Mouse (Mus musculus) heart, adult 18-20 months (tissue): ENCODE measurements around the gene Stk11. TPM values are rescaled to one million over a fixed set of nuclear protein-coding genes. Genes with fewer than 3 reads are reported as not detected.

Experiments
- DNase-seq, 2 experiments: peaks; one replicate each; pipeline ENCODE4 v3.0.0; 2021 to 2022; ENCODE audit warnings: mixed read lengths in 1 of 2
- total RNA-seq, 2 experiments: library from RNA; stranded (reverse); gene quantifications; 2 replicates each; pipeline ENCODE4 v1.2.3; 2021

Stk11 gene
- total RNA-seq, 2 experiments from 2014 or later = 127 to 149 TPM

GRCm38 (mm10) chr10:80144864-80145838, 29.5 kb downstream of the Stk11 start:
- peak; percentile 83 to 89 for DNase-seq

- peak; percentile 75 to 80 for DNase-seq
Measured at GRCm38 (mm10) chr10:80145896-80146295, 30.3 kb downstream of the Stk11 start.

- DNase-seq = peak; percentile 76 to 89
Measured at GRCm38 (mm10) chr10:80146568-80147011, 31.0 kb downstream of the Stk11 start.

GRCm38 (mm10) chr10:80147146-80147718, 31.6 kb downstream of the Stk11 start:
- DNase-seq = peak in 1 of 2 experiments; percentile 65

- peak; percentile 93 for DNase-seq
Measured at GRCm38 (mm10) chr10:80147719-80148601, 32.4 kb downstream of the Stk11 start, which contains the start of gene Midn. Gene Midn, plus strand, starts transcription at chr10:80148272.

- peak; percentile 95 for DNase-seq
Measured at GRCm38 (mm10) chr10:80148610-80149290, 33.1 kb downstream of the Stk11 start.

GRCm38 (mm10) chr10:80149291-80150225, 34.0 kb downstream of the Stk11 start:
- DNase-seq = peak; percentile 95 to 99

GRCm38 (mm10) chr10:80150226-80151210, 34.9 kb downstream of the Stk11 start:
- DNase-seq = peak; percentile 55 to 63

- DNase-seq = peak; percentile 82 to 85
Measured at GRCm38 (mm10) chr10:80151211-80152034, 35.8 kb downstream of the Stk11 start.

- peak; percentile 76 to 85 for DNase-seq
Measured at GRCm38 (mm10) chr10:80152071-80152872, 36.7 kb downstream of the Stk11 start.

- DNase-seq = peak; percentile 67 to 71
Measured at GRCm38 (mm10) chr10:80152873-80153260, 37.3 kb downstream of the Stk11 start.

GRCm38 (mm10) chr10:80153713-80154112, 38.1 kb downstream of the Stk11 start:
- no peak for DNase-seq

GRCm38 (mm10) chr10:80154384-80154783, 38.8 kb downstream of the Stk11 start:
- no peak for DNase-seq

- DNase-seq = no peak
Measured at GRCm38 (mm10) chr10:80155277-80155676, 39.7 kb downstream of the Stk11 start.

- no peak for DNase-seq
Measured at GRCm38 (mm10) chr10:80156002-80156751, 40.6 kb downstream of the Stk11 start.

GRCm38 (mm10) chr10:80156752-80157053, 41.1 kb downstream of the Stk11 start:
- peak in 1 of 2 experiments; percentile 82 for DNase-seq
